Mouse (Mus musculus) megakaryocyte progenitor cell, adult 5-6 weeks (primary cell): ENCODE measurements around the gene Golph3l. TPM values are rescaled to one million over a fixed set of nuclear protein-coding genes. Genes with fewer than 3 reads are reported as not detected.

Source experiments
- total RNA-seq, 2 experiments: library from RNA; stranded (forward) in 1 of 2; stranded (reverse) in 1 of 2; fragments of 157-497, 149-512 nt in 1 of 2; fragments of 200-1000 nt in 1 of 2; gene quantifications; 2 replicates each; pipeline versions ENCODE4 v1.2.3 to v1.2.4; 2015 to 2017

Gene Golph3l
- total RNA-seq, 2 experiments from 2014 or later = 40.0 to 57.3 TPM

Other genes with a start within 250 kb of the Golph3l start
- 37.0 and 37.8 TPM in 2 replicates for gene Setdb1, start 231.7 kb upstream of the Golph3l start, total RNA-seq (2015)
- 31.5 and 34.7 TPM in 2 replicates for gene Setdb1, start 231.7 kb upstream of the Golph3l start, total RNA-seq (2017)
- gene 4930558C23Rik, start 186.1 kb upstream of the Golph3l start, total RNA-seq (2015) = not detected in 2 replicates
- gene 4930558C23Rik, start 186.1 kb upstream of the Golph3l start, total RNA-seq (2017) = not detected in 2 replicates
- gene Arnt, start 154.5 kb upstream of the Golph3l start, total RNA-seq (2015) = 19.3 and 23.6 TPM in 2 replicates
- gene Arnt, start 154.5 kb upstream of the Golph3l start, total RNA-seq (2017) = 14.7 and 21.4 TPM in 2 replicates
- 0.17 and 0.49 TPM in 2 replicates for gene Ctsk, start 89.7 kb upstream of the Golph3l start, total RNA-seq (2015)
- not detected in 2 replicates for gene Ctsk, start 89.7 kb upstream of the Golph3l start, total RNA-seq (2017)
- gene Ctss, start 62.1 kb upstream of the Golph3l start, total RNA-seq (2015) = 43.7 and 64.7 TPM in 2 replicates
- 73.6 and 105 TPM in 2 replicates for gene Ctss, start 62.1 kb upstream of the Golph3l start, total RNA-seq (2017)
- gene Hormad1, start 29.3 kb upstream of the Golph3l start, total RNA-seq (2015) = not detected in 2 replicates
- not detected in 2 replicates for gene Hormad1, start 29.3 kb upstream of the Golph3l start, total RNA-seq (2017)
- gene Ensa, start 36.1 kb downstream of the Golph3l start, total RNA-seq (2015) = 32.6 and 37.1 TPM in 2 replicates
- gene Ensa, start 36.1 kb downstream of the Golph3l start, total RNA-seq (2017) = 49.7 and 66.8 TPM in 2 replicates
- 154 and 191 TPM in 2 replicates for gene Mcl1, start 69.9 kb downstream of the Golph3l start, total RNA-seq (2015)
- 131 and 135 TPM in 2 replicates for gene Mcl1, start 69.9 kb downstream of the Golph3l start, total RNA-seq (2017)
- 0.17 and 1.4 TPM in 2 replicates for gene Adamtsl4, start 99.0 kb downstream of the Golph3l start, total RNA-seq (2015)
- gene Adamtsl4, start 99.0 kb downstream of the Golph3l start, total RNA-seq (2017) = 0.33 TPM in 1 of 2 replicates, not detected in the other
- 3.9 and 5.4 TPM in 2 replicates for gene Ecm1, start 150.6 kb downstream of the Golph3l start, total RNA-seq (2015)
- 0.37 and 1.8 TPM in 2 replicates for gene Ecm1, start 150.6 kb downstream of the Golph3l start, total RNA-seq (2017)
- gene Tars2, start 171.3 kb downstream of the Golph3l start, total RNA-seq (2015) = 27.8 and 29.9 TPM in 2 replicates
- gene Tars2, start 171.3 kb downstream of the Golph3l start, total RNA-seq (2017) = 47.3 and 52.2 TPM in 2 replicates
- 51.7 and 59.5 TPM in 2 replicates for gene Rprd2, start 229.9 kb downstream of the Golph3l start, total RNA-seq (2015)
- 18.9 and 22.5 TPM in 2 replicates for gene Rprd2, start 229.9 kb downstream of the Golph3l start, total RNA-seq (2017)